Mouse (Mus musculus) lung, postnatal 0 days (tissue): ENCODE data around the gene Ckm.

Experiments
- CTCF ChIP-seq: IDR thresholded peaks from 2 replicates; pipeline ENCODE4 v1.5.1; 2016; ENCODE audit warnings: antibody characterized with exemption, mild to moderate bottlenecking
- EP300 ChIP-seq: IDR thresholded peaks from 2 replicates; pipeline ENCODE4 v1.6.1; 2016; ENCODE audit warnings: antibody characterized with exemption, mild to moderate bottlenecking, control low read depth

DNA sequence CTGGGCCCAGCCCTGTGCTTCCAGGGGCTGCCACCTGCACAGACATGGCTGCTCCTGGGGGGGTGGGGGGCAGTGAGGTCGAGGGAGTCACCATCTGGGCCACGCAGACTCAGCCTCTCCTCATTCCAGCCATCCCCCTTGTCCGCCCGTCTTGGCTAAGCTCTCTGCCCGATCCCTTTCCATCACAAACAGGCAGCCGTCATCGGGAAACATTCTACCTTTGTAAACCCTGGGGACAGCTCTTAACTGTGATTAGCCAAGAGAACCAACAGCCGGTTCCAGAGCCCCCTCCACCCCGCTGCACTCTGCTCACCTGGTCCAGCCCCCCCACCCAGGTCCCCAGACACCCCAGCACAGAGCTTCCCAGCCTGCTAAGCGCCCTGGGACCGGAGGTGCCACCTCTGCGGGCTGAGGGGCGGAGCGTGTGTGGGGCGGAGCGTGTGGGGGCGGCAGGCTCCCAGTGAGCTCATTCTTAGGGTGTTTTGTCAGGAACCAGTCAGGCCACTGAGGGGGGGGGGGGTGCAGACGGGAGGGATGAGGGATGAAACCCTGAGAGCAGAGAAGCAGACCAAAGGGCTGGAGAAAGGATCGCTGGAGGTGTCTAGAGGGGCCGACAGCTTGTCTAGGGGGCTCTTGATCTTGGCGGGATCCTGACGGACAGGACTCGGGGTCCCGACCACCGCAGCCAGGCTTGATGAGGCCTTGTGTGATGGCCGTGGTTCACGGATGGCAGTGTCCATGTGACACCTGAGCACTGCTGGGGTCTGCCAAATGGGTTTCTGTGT lies 4.9 kb upstream of the Ckm start:
- TF ChIP-seq EP300, result no peak
- TF ChIP-seq CTCF, result no peak
